9 mouse cellular contexts compared by ENCODE assay signal in the genomic region with DNA sequence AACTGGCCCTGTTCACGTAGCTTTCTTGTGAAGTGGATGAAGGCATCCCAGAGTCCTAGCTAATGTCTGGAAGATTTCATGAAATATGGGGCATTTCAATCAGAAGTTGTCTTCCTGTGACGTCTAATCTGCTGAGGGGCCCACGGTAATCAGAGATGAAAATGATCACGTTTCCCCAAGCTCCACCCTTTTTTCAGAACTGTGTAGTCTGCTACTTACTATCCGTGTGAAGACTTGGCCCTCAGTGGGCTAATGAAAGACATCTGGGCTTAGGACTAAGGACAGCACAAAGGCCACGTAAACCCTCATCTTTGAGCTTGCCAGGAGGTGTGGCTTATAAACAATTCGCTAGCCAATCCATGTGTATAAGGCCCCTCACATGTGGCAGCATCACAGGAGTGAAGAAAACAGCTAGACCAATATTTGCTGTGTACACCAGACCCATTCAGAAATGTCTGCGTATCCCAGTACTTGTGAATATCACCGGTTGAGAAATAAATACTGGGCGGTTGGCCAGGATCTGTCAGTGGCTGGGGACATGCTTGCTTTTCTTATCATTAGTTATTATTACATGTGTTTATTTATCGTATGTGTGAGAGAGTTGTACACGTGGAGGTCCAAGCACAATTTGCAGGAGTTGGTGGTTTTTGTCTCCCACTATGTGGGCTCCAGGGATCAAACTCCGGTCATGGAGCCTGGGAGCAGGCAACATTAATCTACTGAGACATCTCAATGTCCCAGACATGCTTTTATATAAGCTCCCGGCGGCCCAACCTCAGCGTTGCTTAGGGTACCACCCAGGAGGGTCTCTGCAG.
DNase-seq lines count a peak whose midpoint lies in the region; ATAC-seq and TF ChIP-seq lines count a peak whose summit lies in the region.
"Had no signal": no experiment of that assay in that cellular context is flagged by ENCODE, and none has a peak within 500 bp of the region (broad histone marks: within the 10 kb centered on the region; RNA-seq: fewer than 3 reads in every experiment).

No protein-coding gene starts in this region.

- no peak for DNase-seq in layer of hippocampus, adult 2 months (ENCODE audit: low spot score in 2 of 2)
- no peak for DNase-seq in layer of hippocampus, postnatal 25 days (ENCODE audit: extremely low spot score in 1 of 2, low spot score in 1 of 2)
- DNase-seq in forebrain, embryonic 11.5 days (ENCODE audit: low spot score) = no peak
- no peak for DNase-seq in cerebellum, postnatal 36 days
- DNase-seq in left cerebral cortex, postnatal 10 days (ENCODE audit: extremely low spot score in 1 of 2, low spot score in 2 of 2) = no peak
- DNase-seq in left cerebral cortex, adult 18-20 months (ENCODE audit: low spot score in 2 of 2) = no peak
- DNase-seq: liver, embryonic 13.5 days had no signal

- peaks cover 2% of the 10 kb centered on the region; the same call in 1 of the 2 replicates for H3K4me1 ChIP-seq in forebrain, embryonic 11.5 days (replicated peaks; ENCODE audit: control insufficient read depth, insufficient read depth, low read length)
- 0 out of 2 replicates have a peak, but pooled peaks cover 2% of the 10 kb centered on the region for H3K4me1 ChIP-seq in intestine, embryonic 16.5 days (ENCODE audit: control insufficient read depth, insufficient read depth, low read length)
- peaks cover 20% of the 10 kb centered on the region for H3K4me1 ChIP-seq in neural tube, embryonic 14.5 days (ENCODE audit: control insufficient read depth, insufficient read depth, low read length)
- H3K4me1 ChIP-seq: liver, embryonic 13.5 days had no signal

- no peak for TF ChIP-seq CTCF in layer of hippocampus, adult 2 months (conservative IDR thresholded peaks at IDR 0.05)

- H3K36me3 ChIP-seq in forebrain, embryonic 11.5 days (ENCODE audit: control insufficient read depth, insufficient read depth, low read length) = peaks cover 13% of the 10 kb centered on the region
- no peaks in the 10 kb centered on the region for H3K36me3 ChIP-seq in intestine, embryonic 16.5 days (ENCODE audit: control insufficient read depth, insufficient read depth, low read length)
- H3K36me3 ChIP-seq in neural tube, embryonic 14.5 days (ENCODE audit: control insufficient read depth, insufficient read depth, low read length) = peaks cover 44% of the 10 kb centered on the region
- H3K36me3 ChIP-seq: liver, embryonic 13.5 days had no signal

- no peaks in the 10 kb centered on the region for H3K27me3 ChIP-seq in forebrain, embryonic 11.5 days (ENCODE audit: control insufficient read depth, insufficient read depth, low read length)
- no peaks in the 10 kb centered on the region for H3K27me3 ChIP-seq in intestine, embryonic 16.5 days (replicated peaks; ENCODE audit: control insufficient read depth, insufficient read depth, low read length)
- no peaks in the 10 kb centered on the region for H3K27me3 ChIP-seq in neural tube, embryonic 14.5 days (ENCODE audit: control insufficient read depth, insufficient read depth, low read length)
- H3K27me3 ChIP-seq: liver, embryonic 13.5 days had no signal

- H3K27ac ChIP-seq in layer of hippocampus, adult 2 months = peak overlapping the region; percentile 78
- peak overlapping the region; percentile 37; the same call in 1 of the 2 replicates for H3K27ac ChIP-seq in forebrain, embryonic 11.5 days (ENCODE audit: low read depth, low read length)
- 0 out of 2 replicates have a peak overlapping the region, but pooled peaks have one; percentile 11 for H3K27ac ChIP-seq in intestine, embryonic 16.5 days (ENCODE audit: low read length)
- H3K27ac ChIP-seq in neural tube, embryonic 14.5 days (ENCODE audit: low read depth, low read length) = peak overlapping the region; percentile 74
- H3K27ac ChIP-seq: liver, embryonic 13.5 days had no signal

- intact Hi-C loops in left cerebral cortex, postnatal 10 days (cut with DNase I) = no loop called here

- no peaks in the 10 kb centered on the region for H3K9me3 ChIP-seq in forebrain, embryonic 11.5 days (ENCODE audit: control insufficient read depth, low read length)
- no peaks in the 10 kb centered on the region for H3K9me3 ChIP-seq in intestine, embryonic 16.5 days (ENCODE audit: control insufficient read depth, low read length)
- no peaks in the 10 kb centered on the region for H3K9me3 ChIP-seq in neural tube, embryonic 14.5 days (ENCODE audit: control insufficient read depth, low read length)
- H3K9me3 ChIP-seq: liver, embryonic 13.5 days had no signal

- no peak overlapping the region for H3K9ac ChIP-seq in forebrain, embryonic 11.5 days (ENCODE audit: low read length)
- no peak overlapping the region for H3K9ac ChIP-seq in intestine, embryonic 16.5 days (ENCODE audit: low read depth, low read length)
- no peak overlapping the region for H3K9ac ChIP-seq in neural tube, embryonic 14.5 days (replicated peaks; ENCODE audit: low read depth, low read length)
- H3K9ac ChIP-seq: liver, embryonic 13.5 days had no signal

- no peak overlapping the region for H3K4me2 ChIP-seq in forebrain, embryonic 11.5 days (ENCODE audit: low read depth, low read length, severe bottlenecking)
- no peak overlapping the region for H3K4me2 ChIP-seq in intestine, embryonic 16.5 days (ENCODE audit: low read depth, low read length)
- no peak overlapping the region for H3K4me2 ChIP-seq in neural tube, embryonic 14.5 days (ENCODE audit: low read depth, low read length)
- H3K4me2 ChIP-seq: liver, embryonic 13.5 days had no signal

- no peak overlapping the region for H3K4me3 ChIP-seq in layer of hippocampus, adult 2 months
- H3K4me3 ChIP-seq in forebrain, embryonic 11.5 days (ENCODE audit: low read depth, low read length) = no peak overlapping the region
- H3K4me3 ChIP-seq in intestine, embryonic 16.5 days (ENCODE audit: low read length) = no peak overlapping the region
- no peak overlapping the region for H3K4me3 ChIP-seq in neural tube, embryonic 14.5 days (ENCODE audit: low read depth, low read length)
- H3K4me3 ChIP-seq: liver, embryonic 13.5 days had no signal

- ATAC-seq in forebrain, embryonic 11.5 days (replicated peaks; ENCODE audit: low FRiP score) = peak; percentile 67
- ATAC-seq in intestine, embryonic 16.5 days = no peak
- ATAC-seq in neural tube, embryonic 14.5 days (ENCODE audit: low read depth) = peak; percentile 67

- 74% methylated on average over 16 of the region's 16 CpGs for WGBS in forebrain, embryonic 11.5 days
- WGBS in intestine, embryonic 16.5 days = 65% methylated on average over 16 of the region's 16 CpGs
- WGBS in neural tube, embryonic 14.5 days = 39% methylated on average over 16 of the region's 16 CpGs

Comparison
In these comparisons a context has a peak if more than half of its experiments do, and no peak if none do; other contexts are left out.
1. H3K27ac ChIP-seq: peak in every context shown above with its lines; median percentile 78 in layer of hippocampus, adult 2 months; 74 in neural tube, embryonic 14.5 days; 37 in forebrain, embryonic 11.5 days; 11 in intestine, embryonic 16.5 days.